Mouse (Mus musculus) hematopoietic multipotent progenitor cell, adult 10-12 weeks (in vitro differentiated cells): Measurements from ENCODE around the gene Mpzl3. TPM values are rescaled to one million over a fixed set of nuclear protein-coding genes. Genes with fewer than 3 reads are reported as not detected.

ENCODE experiments used
- polyA plus RNA-seq: library from polyadenylated mRNA; stranded (reverse); fragments of >175 nt; gene quantifications from 2 replicates; pipeline ENCODE4 v1.2.3, GENCODE M21; 2012; ENCODE audit warnings: low replicate concordance

Mpzl3 gene
- 0.65 and 0.68 TPM in 2 replicates for polyA plus RNA-seq

GRCm38 (mm10) chr9:45055082-45055713, at the start of gene Mpzl3:
Mpzl3 (plus strand) TSS chr9:45055186.

GRCm38 (mm10) chr9:45009180-45010078, 45.6 kb upstream of the Mpzl3 start, which contains the start of gene Cd3e:
Cd3e (minus strand) TSS chr9:45009627.

GRCm38 (mm10) chr9:45039499-45039898, 15.5 kb upstream of the Mpzl3 start, which contains the start of gene Mpzl2:
Mpzl2 (plus strand) TSS chr9:45039799.

GRCm38 (mm10) chr9:45079011-45079410, 24.0 kb downstream of the Mpzl3 start, which contains the start of gene Jaml:
Jaml (plus strand) TSS chr9:45079183.

GRCm38 (mm10) chr9:45117741-45118431, 62.9 kb downstream of the Mpzl3 start, which contains the start of gene Scn2b:
Scn2b (plus strand) TSS chr9:45117782.

Other genes with a start within 250 kb of the Mpzl3 start
- 36.9 and 80.5 TPM in 2 replicates for gene Kmt2a, start 173.9 kb upstream of the Mpzl3 start, polyA plus RNA-seq
- gene Atp5l, start 134.4 kb upstream of the Mpzl3 start, polyA plus RNA-seq: 46.5 and 90.7 TPM in 2 replicates
- 4.8 TPM in 2 replicates for gene Ube4a, start 89.6 kb upstream of the Mpzl3 start, polyA plus RNA-seq
- gene Cd3g, start 74.8 kb upstream of the Mpzl3 start, polyA plus RNA-seq: 12.9 and 22.2 TPM in 2 replicates
- gene Cd3d, start 73.4 kb upstream of the Mpzl3 start, polyA plus RNA-seq: 2.7 and 3.6 TPM in 2 replicates
- gene Cd3e, start 45.6 kb upstream of the Mpzl3 start, polyA plus RNA-seq: 155 and 161 TPM in 2 replicates
- gene Mpzl2, start 15.4 kb upstream of the Mpzl3 start, polyA plus RNA-seq: 0.10 and 0.12 TPM in 2 replicates
- 3.9 and 4.2 TPM in 2 replicates for gene Jaml, start 24.0 kb downstream of the Mpzl3 start, polyA plus RNA-seq
- gene Scn2b, start 62.6 kb downstream of the Mpzl3 start, polyA plus RNA-seq: 0.48 and 0.70 TPM in 2 replicates
- 0.27 and 0.53 TPM in 2 replicates for gene Scn4b, start 83.2 kb downstream of the Mpzl3 start, polyA plus RNA-seq
- gene BC049352, start 126.8 kb downstream of the Mpzl3 start, polyA plus RNA-seq: 0.19 TPM in 1 of 2 replicates, not detected in the other
- gene Tmprss4, start 148.9 kb downstream of the Mpzl3 start, polyA plus RNA-seq: 0.10 TPM in 1 of 2 replicates, not detected in the other
- gene Il10ra, start 214.0 kb downstream of the Mpzl3 start, polyA plus RNA-seq: 20.4 and 23.1 TPM in 2 replicates